1 mouse cellular context compared by ENCODE assay signal in genomic region chr8:104569559-104569958, GRCm38 (mm10).
A peak's percentile ranks its signal among the peaks of the same experiment; 100 is the strongest.
TF ChIP-seq lines count a peak whose summit lies in the region.

No protein-coding gene starts in this region.

TF ChIP-seq in MEL, 35 proteins besides CTCF, POLR2A, EP300 and RAD21 (continued from another document):
- TF ChIP-seq SMC3 (IDR thresholded peaks at IDR 0.05; ENCODE audit: low read depth, low read length) = peak; percentile 30; the same call in 1 of the 2 replicates
TF ChIP-seq in MEL: peak in this region for 1.
